Mouse (Mus musculus): ENCODE results near the gene Hspb6. TPM values are rescaled to one million over a fixed set of nuclear protein-coding genes. Genes with fewer than 3 reads are reported as not detected.

Hspb6 gene
- polyA plus RNA-seq, 1 experiment from 2014 or later: 17.6 TPM

- no peaks in the 10 kb centered on the region for H3K36me3 ChIP-seq
- H3K4me3 ChIP-seq: no peak overlapping the region
- 60% methylated on average over 7 of the region's 7 CpGs for WGBS
- ATAC-seq (ENCODE audit: insufficient number of reproducible peaks, low FRiP score, low TSS enrichment, low read depth): no peak
- no peak overlapping the region for H3K9ac ChIP-seq
- H3K27me3 ChIP-seq: no peaks in the 10 kb centered on the region
- no peak overlapping the region for H3K4me2 ChIP-seq
- no peaks in the 10 kb centered on the region for H3K9me3 ChIP-seq
- H3K27ac ChIP-seq: peak overlapping the region; percentile 27; the same call in 1 of the 2 replicates
- no peaks in the 10 kb centered on the region for H3K4me1 ChIP-seq
Observed at GRCm38 (mm10) chr7:30600651-30601050, 48.7 kb downstream of the Hspb6 start.

GRCm38 (mm10) chr7:30602583-30602982 lies 50.6 kb downstream of the Hspb6 start:
- no peak for ATAC-seq (ENCODE audit: insufficient number of reproducible peaks, low FRiP score, low TSS enrichment, low read depth)
- 29% methylated on average over 3 of the region's 3 CpGs for WGBS
- Histone ChIP-seq H3K27me3 (no peaks in the 10 kb centered on the region), H3K4me1 (no peaks in the 10 kb centered on the region), H3K36me3 (no peaks in the 10 kb centered on the region), H3K4me3 (no peak overlapping the region), H3K9me3 (no peaks in the 10 kb centered on the region), H3K9ac (no peak overlapping the region), H3K4me2 (no peak overlapping the region), H3K27ac (no peak overlapping the region)

- Histone ChIP-seq H3K4me3 (no peak overlapping the region), H3K4me2 (no peak overlapping the region), H3K9ac (no peak overlapping the region), H3K27ac (no peak overlapping the region), H3K9me3 (no peaks in the 10 kb centered on the region), H3K4me1 (0 out of 2 replicates have a peak, but pooled peaks cover 5% of the 10 kb centered on the region), H3K36me3 (no peaks in the 10 kb centered on the region), H3K27me3 (no peaks in the 10 kb centered on the region)
- ATAC-seq (ENCODE audit: insufficient number of reproducible peaks, low FRiP score, low TSS enrichment, low read depth): no peak
- 38% methylated on average over 8 of the region's 8 CpGs for WGBS
Observed at GRCm38 (mm10) chr7:30604424-30604823, 52.4 kb downstream of the Hspb6 start.

GRCm38 (mm10) chr7:30604944-30605343 lies 53.0 kb downstream of the Hspb6 start:
- Histone ChIP-seq H3K4me2 (no peak overlapping the region), H3K4me1 (0 out of 2 replicates have a peak, but pooled peaks cover 5% of the 10 kb centered on the region), H3K27me3 (no peaks in the 10 kb centered on the region), H3K27ac (no peak overlapping the region), H3K9ac (no peak overlapping the region), H3K36me3 (no peaks in the 10 kb centered on the region), H3K9me3 (no peaks in the 10 kb centered on the region), H3K4me3 (no peak overlapping the region)
- 83% methylated on average over 8 of the region's 8 CpGs for WGBS
- no peak for ATAC-seq (ENCODE audit: insufficient number of reproducible peaks, low FRiP score, low TSS enrichment, low read depth)

Small RNA genes within 50 kb of the gene (microRNA-seq; reads per million reads assigned to microRNA genes)
- gene Gm38670: 1.0 reads per million
- not detected for gene Mir3569

Other genes starting within 250 kb of the Hspb6 start
- gene Alkbh6, start 243.5 kb upstream of the Hspb6 start, polyA plus RNA-seq (2015; fragmentation: Nextera tagmentation; extraction: Ambion mirVana): 80.8 and 82.0 TPM in 2 replicates
- 37.1 and 42.8 TPM in 2 replicates for gene Syne4, start 237.4 kb upstream of the Hspb6 start, polyA plus RNA-seq (2015; fragmentation: Nextera tagmentation; extraction: Ambion mirVana)
- 3.4 TPM in 1 of 2 replicates, not detected in the other for gene E130208F15Rik, start 230.4 kb upstream of the Hspb6 start, polyA plus RNA-seq (2015; fragmentation: Nextera tagmentation; extraction: Ambion mirVana)
- gene Sdhaf1, start 228.3 kb upstream of the Hspb6 start, polyA plus RNA-seq (2015; fragmentation: Nextera tagmentation; extraction: Ambion mirVana): 13.7 and 18.8 TPM in 2 replicates
- 4.1 and 5.1 TPM in 2 replicates for gene Lrfn3, start 189.4 kb upstream of the Hspb6 start, polyA plus RNA-seq (2015; fragmentation: Nextera tagmentation; extraction: Ambion mirVana)
- 78.9 and 87.7 TPM in 2 replicates for gene Tyrobp, start 138.4 kb upstream of the Hspb6 start, polyA plus RNA-seq (2015; fragmentation: Nextera tagmentation; extraction: Ambion mirVana)
- 2.7 and 3.3 TPM in 2 replicates for gene Hcst, start 132.3 kb upstream of the Hspb6 start, polyA plus RNA-seq (2015; fragmentation: Nextera tagmentation; extraction: Ambion mirVana)
- gene Nfkbid, start 130.4 kb upstream of the Hspb6 start, polyA plus RNA-seq (2015; fragmentation: Nextera tagmentation; extraction: Ambion mirVana): 1.4 and 2.1 TPM in 2 replicates
- gene Aplp1, start 106.6 kb upstream of the Hspb6 start, polyA plus RNA-seq (2015; fragmentation: Nextera tagmentation; extraction: Ambion mirVana): 28.6 and 32.7 TPM in 2 replicates
- 0.04 and 0.38 TPM in 2 replicates for gene Kirrel2, start 94.5 kb upstream of the Hspb6 start, polyA plus RNA-seq (2015; fragmentation: Nextera tagmentation; extraction: Ambion mirVana)
- gene Nphs1, start 93.9 kb upstream of the Hspb6 start, polyA plus RNA-seq (2015; fragmentation: Nextera tagmentation; extraction: Ambion mirVana): 0.07 TPM in 1 of 2 replicates, not detected in the other
- 0.18 TPM in 1 of 2 replicates, not detected in the other for gene Prodh2, start 58.6 kb upstream of the Hspb6 start, polyA plus RNA-seq (2015; fragmentation: Nextera tagmentation; extraction: Ambion mirVana)
- 7.8 and 8.0 TPM in 2 replicates for gene Arhgap33, start 17.1 kb upstream of the Hspb6 start, polyA plus RNA-seq (2015; fragmentation: Nextera tagmentation; extraction: Ambion mirVana)
- gene Proser3, start 121 bp downstream of the Hspb6 start, polyA plus RNA-seq (2015; fragmentation: Nextera tagmentation; extraction: Ambion mirVana): 11.3 and 12.1 TPM in 2 replicates
- 37.9 and 49.4 TPM in 2 replicates for gene Lin37, start 7.7 kb downstream of the Hspb6 start, polyA plus RNA-seq (2015; fragmentation: Nextera tagmentation; extraction: Ambion mirVana)
- 83.0 and 85.3 TPM in 2 replicates for gene U2af1l4, start 11.1 kb downstream of the Hspb6 start, polyA plus RNA-seq (2015; fragmentation: Nextera tagmentation; extraction: Ambion mirVana)
- gene Gm49396, start 11.2 kb downstream of the Hspb6 start, polyA plus RNA-seq (2015; fragmentation: Nextera tagmentation; extraction: Ambion mirVana): 12.2 and 12.4 TPM in 2 replicates
- gene Psenen, start 11.4 kb downstream of the Hspb6 start, polyA plus RNA-seq (2015; fragmentation: Nextera tagmentation; extraction: Ambion mirVana): 126 and 146 TPM in 2 replicates
- 3.0 and 3.5 TPM in 2 replicates for gene Igflr1, start 13.2 kb downstream of the Hspb6 start, polyA plus RNA-seq (2015; fragmentation: Nextera tagmentation; extraction: Ambion mirVana)
- gene Kmt2b, start 36.5 kb downstream of the Hspb6 start, polyA plus RNA-seq (2015; fragmentation: Nextera tagmentation; extraction: Ambion mirVana): 7.3 and 8.1 TPM in 2 replicates
- 3.0 and 4.2 TPM in 2 replicates for gene Zbtb32, start 46.7 kb downstream of the Hspb6 start, polyA plus RNA-seq (2015; fragmentation: Nextera tagmentation; extraction: Ambion mirVana)
- 0.45 and 0.58 TPM in 2 replicates for gene Upk1a, start 60.7 kb downstream of the Hspb6 start, polyA plus RNA-seq (2015; fragmentation: Nextera tagmentation; extraction: Ambion mirVana)
- 739 and 763 TPM in 2 replicates for gene Cox6b1, start 74.0 kb downstream of the Hspb6 start, polyA plus RNA-seq (2015; fragmentation: Nextera tagmentation; extraction: Ambion mirVana)
- not detected in 2 replicates for gene Etv2, start 83.7 kb downstream of the Hspb6 start, polyA plus RNA-seq (2015; fragmentation: Nextera tagmentation; extraction: Ambion mirVana)
- 104 and 114 TPM in 2 replicates for gene Rbm42, start 98.1 kb downstream of the Hspb6 start, polyA plus RNA-seq (2015; fragmentation: Nextera tagmentation; extraction: Ambion mirVana)
- 33.6 and 34.4 TPM in 2 replicates for gene Haus5, start 112.8 kb downstream of the Hspb6 start, polyA plus RNA-seq (2015; fragmentation: Nextera tagmentation; extraction: Ambion mirVana)
- not detected in 2 replicates for gene Pmis2, start 119.4 kb downstream of the Hspb6 start, polyA plus RNA-seq (2015; fragmentation: Nextera tagmentation; extraction: Ambion mirVana)
- 1.1 and 1.4 TPM in 2 replicates for gene 2200002J24Rik, start 146.7 kb downstream of the Hspb6 start, polyA plus RNA-seq (2015; fragmentation: Nextera tagmentation; extraction: Ambion mirVana)
- gene Atp4a, start 160.0 kb downstream of the Hspb6 start, polyA plus RNA-seq (2015; fragmentation: Nextera tagmentation; extraction: Ambion mirVana): 0.19 and 0.99 TPM in 2 replicates
- 197 and 199 TPM in 2 replicates for gene Tmem147, start 177.4 kb downstream of the Hspb6 start, polyA plus RNA-seq (2015; fragmentation: Nextera tagmentation; extraction: Ambion mirVana)
- 0.52 and 0.66 TPM in 2 replicates for gene Gapdhs, start 191.5 kb downstream of the Hspb6 start, polyA plus RNA-seq (2015; fragmentation: Nextera tagmentation; extraction: Ambion mirVana)
- gene Sbsn, start 199.3 kb downstream of the Hspb6 start, polyA plus RNA-seq (2015; fragmentation: Nextera tagmentation; extraction: Ambion mirVana): 293 and 299 TPM in 2 replicates
- gene Dmkn, start 211.6 kb downstream of the Hspb6 start, polyA plus RNA-seq (2015; fragmentation: Nextera tagmentation; extraction: Ambion mirVana): 913 and 939 TPM in 2 replicates
- gene Krtdap, start 235.7 kb downstream of the Hspb6 start, polyA plus RNA-seq (2015; fragmentation: Nextera tagmentation; extraction: Ambion mirVana): 3,274 and 3,770 TPM in 2 replicates